Mouse (Mus musculus): ENCODE measurements around the gene Irak1. TPM values are rescaled to one million over a fixed set of nuclear protein-coding genes. Genes with fewer than 3 reads are reported as not detected.

The Irak1 gene
- polyA plus RNA-seq, 1 experiment from 2014 or later = 53.3 TPM

MicroRNAs within 50 kb of the gene (microRNA counts, 519-probe panel; counts per million panel counts)
- 1,255 counts per million, percentile 77 among the panel's probes with 10 or more counts for microRNA mmu-miR-718

Other genes with a start within 250 kb of the Irak1 start
- gene Srpk3, start 249.5 kb downstream of the Irak1 start, polyA plus RNA-seq (2016; fragmentation: Nextera tagmentation; extraction: Ambion mirVana) = 1.3 and 1.8 TPM in 2 replicates
- 181 and 204 TPM in 2 replicates for gene Idh3g, start 237.0 kb downstream of the Irak1 start, polyA plus RNA-seq (2016; fragmentation: Nextera tagmentation; extraction: Ambion mirVana)
- gene Ssr4, start 236.9 kb downstream of the Irak1 start, polyA plus RNA-seq (2016; fragmentation: Nextera tagmentation; extraction: Ambion mirVana) = 121 and 140 TPM in 2 replicates
- gene Pdzd4, start 198.9 kb downstream of the Irak1 start, polyA plus RNA-seq (2016; fragmentation: Nextera tagmentation; extraction: Ambion mirVana) = 0.63 and 1.0 TPM in 2 replicates
- 0.16 TPM in 1 of 2 replicates, not detected in the other for gene Avpr2, start 131.8 kb downstream of the Irak1 start, polyA plus RNA-seq (2016; fragmentation: Nextera tagmentation; extraction: Ambion mirVana)
- gene L1cam, start 127.8 kb downstream of the Irak1 start, polyA plus RNA-seq (2016; fragmentation: Nextera tagmentation; extraction: Ambion mirVana) = 13.4 and 26.1 TPM in 2 replicates
- gene Arhgap4, start 102.0 kb downstream of the Irak1 start, polyA plus RNA-seq (2016; fragmentation: Nextera tagmentation; extraction: Ambion mirVana) = 2.2 TPM in 2 replicates
- gene Naa10, start 102.0 kb downstream of the Irak1 start, polyA plus RNA-seq (2016; fragmentation: Nextera tagmentation; extraction: Ambion mirVana) = 148 and 159 TPM in 2 replicates
- gene Renbp, start 93.1 kb downstream of the Irak1 start, polyA plus RNA-seq (2016; fragmentation: Nextera tagmentation; extraction: Ambion mirVana) = 20.6 and 25.8 TPM in 2 replicates
- 77.2 and 77.7 TPM in 2 replicates for gene Hcfc1, start 57.6 kb downstream of the Irak1 start, polyA plus RNA-seq (2016; fragmentation: Nextera tagmentation; extraction: Ambion mirVana)
- not detected in 2 replicates for gene Opn1mw, start 103.5 kb upstream of the Irak1 start, polyA plus RNA-seq (2016; fragmentation: Nextera tagmentation; extraction: Ambion mirVana)
- gene Mecp2, start 111.4 kb upstream of the Irak1 start, polyA plus RNA-seq (2016; fragmentation: Nextera tagmentation; extraction: Ambion mirVana) = 15.3 and 15.4 TPM in 2 replicates
- gene Tex28, start 143.9 kb upstream of the Irak1 start, polyA plus RNA-seq (2016; fragmentation: Nextera tagmentation; extraction: Ambion mirVana) = not detected in 2 replicates
- not detected in 2 replicates for gene Tktl1, start 153.3 kb upstream of the Irak1 start, polyA plus RNA-seq (2016; fragmentation: Nextera tagmentation; extraction: Ambion mirVana)
- gene Flna, start 225.9 kb upstream of the Irak1 start, polyA plus RNA-seq (2016; fragmentation: Nextera tagmentation; extraction: Ambion mirVana) = 215 and 271 TPM in 2 replicates
- gene Emd, start 230.8 kb upstream of the Irak1 start, polyA plus RNA-seq (2016; fragmentation: Nextera tagmentation; extraction: Ambion mirVana) = 23.5 and 24.4 TPM in 2 replicates
- 697 and 756 TPM in 2 replicates for gene Rpl10, start 246.9 kb upstream of the Irak1 start, polyA plus RNA-seq (2016; fragmentation: Nextera tagmentation; extraction: Ambion mirVana)

Data from hindbrain, embryonic 10.5 days (tissue).